Mouse (Mus musculus): ENCODE data around the gene Ifi205.
"Not testable (repeated sequence)": the region's sequence is repeated elsewhere in the genome, so short reads cannot be mapped to it uniquely, and the experiment has no call there.

Ifi205 gene

DNA sequence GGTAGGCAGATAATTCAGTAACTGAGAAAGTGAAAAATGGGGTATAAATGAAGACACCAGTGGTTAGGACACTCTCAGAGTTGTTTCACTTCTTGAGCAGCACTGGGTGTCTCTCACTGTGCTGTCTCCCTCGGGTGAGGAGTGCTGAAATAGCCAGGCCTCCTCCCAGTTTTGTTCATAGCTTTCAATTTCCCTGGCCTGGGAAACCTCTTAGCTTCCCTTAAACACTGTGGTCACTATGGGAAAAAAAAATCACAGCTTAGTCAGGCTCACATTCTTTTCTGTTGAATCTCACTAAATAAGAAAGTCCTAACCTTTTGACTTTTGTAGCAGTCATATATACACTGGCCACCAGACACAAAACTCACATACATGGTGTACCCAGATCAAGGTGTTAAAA, at the start of gene Ifi205:
Gene Ifi205, minus strand, starts transcription at position 113 of the 400 bp plus-strand sequence.
- DNase-seq (ENCODE audit: low read depth, low spot score): no peak

DNA sequence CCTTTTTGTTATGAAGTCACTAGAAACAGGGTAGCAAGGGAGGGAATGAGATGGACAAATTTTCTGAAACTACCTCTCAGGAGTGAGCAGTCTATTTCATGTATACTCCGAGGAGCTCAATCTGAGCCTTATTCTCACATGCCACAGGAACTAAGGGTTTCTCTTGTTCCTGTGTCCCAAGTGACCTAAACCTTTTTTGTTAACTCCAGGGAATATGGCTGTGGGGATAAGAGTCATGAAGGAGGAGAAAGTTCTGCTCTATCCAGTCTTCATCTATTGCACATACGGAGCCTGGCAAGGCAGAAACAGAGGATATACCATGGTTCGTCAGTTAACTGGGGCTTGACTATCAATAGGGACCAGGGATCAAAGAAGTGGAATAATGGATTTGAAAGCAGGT, 34.7 kb upstream of the Ifi205 start, which contains the start of gene Olfr430:
Gene Olfr430, plus strand, starts transcription at position 301 of the 400 bp plus-strand sequence.
- no peak for DNase-seq (ENCODE audit: low read depth, low spot score)

DNA sequence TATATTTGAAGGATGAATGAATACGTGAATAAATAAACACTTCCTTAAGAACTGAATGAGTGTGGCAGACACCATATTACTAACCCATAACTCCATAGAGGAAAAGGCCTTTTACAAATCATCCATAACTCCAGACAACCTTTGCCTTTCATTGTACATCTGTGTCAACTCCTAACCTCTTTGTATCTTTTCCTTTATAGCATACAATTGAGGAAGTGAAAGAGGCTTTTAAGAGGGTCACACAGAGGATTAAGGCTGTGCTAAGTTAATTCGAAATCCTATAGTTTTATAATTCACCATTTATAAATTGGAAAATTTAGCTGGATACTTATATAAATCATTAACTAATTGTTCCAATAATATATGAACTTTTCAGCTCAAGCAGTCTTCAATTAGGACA, 23.6 kb upstream of the Ifi205 start:
- no peak for DNase-seq (ENCODE audit: low read depth, low spot score)

DNA sequence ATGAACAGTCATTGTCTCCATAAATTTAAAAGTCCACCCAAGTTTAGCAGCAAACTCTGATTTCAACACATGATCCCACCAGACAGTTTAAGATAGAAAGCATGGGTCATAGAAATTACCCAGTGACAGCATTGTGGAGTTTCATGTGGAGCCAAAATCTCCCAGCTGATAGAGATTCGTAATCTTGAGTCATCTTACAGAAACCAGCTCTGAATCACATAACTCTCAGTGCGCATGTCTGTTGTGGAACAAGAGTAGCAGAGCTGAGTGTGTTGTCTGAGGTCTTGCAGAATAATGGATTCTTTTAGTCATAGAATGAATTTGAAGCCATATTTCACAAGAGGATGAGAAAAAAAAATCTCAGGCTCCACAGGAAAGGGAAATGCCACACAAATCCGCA, 21.4 kb upstream of the Ifi205 start:
- no peak for DNase-seq (ENCODE audit: low read depth, low spot score)

DNA sequence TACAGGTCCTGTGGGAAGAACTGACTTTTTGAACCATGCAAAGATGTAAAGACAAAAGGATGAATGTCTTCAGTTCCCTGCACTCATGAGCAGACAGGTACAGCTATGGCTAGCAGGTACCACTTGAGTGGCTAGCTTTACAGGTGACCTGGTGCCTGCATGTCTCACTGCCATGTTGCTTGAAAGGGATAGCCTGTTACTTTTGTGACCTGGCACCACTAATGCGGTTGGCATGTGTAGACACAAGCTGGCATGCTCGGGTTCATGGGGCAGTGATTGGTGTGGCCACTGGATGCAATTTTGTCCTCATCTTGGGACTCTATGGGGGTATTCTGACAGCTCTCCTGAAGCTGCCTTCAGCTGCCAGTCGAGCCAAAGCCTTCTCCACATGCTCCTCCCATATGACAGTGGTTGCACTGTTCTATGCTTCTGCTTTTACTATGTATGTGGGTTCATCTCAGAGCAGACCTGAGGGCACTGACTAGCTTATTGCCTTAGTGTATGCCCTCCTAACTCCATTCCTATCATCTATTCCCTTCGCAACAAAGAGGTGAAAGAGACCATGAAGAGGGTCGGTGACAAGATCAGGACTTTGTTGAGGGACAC, 20.4 kb upstream of the Ifi205 start:
- no peak for DNase-seq (ENCODE audit: low read depth, low spot score)

DNA sequence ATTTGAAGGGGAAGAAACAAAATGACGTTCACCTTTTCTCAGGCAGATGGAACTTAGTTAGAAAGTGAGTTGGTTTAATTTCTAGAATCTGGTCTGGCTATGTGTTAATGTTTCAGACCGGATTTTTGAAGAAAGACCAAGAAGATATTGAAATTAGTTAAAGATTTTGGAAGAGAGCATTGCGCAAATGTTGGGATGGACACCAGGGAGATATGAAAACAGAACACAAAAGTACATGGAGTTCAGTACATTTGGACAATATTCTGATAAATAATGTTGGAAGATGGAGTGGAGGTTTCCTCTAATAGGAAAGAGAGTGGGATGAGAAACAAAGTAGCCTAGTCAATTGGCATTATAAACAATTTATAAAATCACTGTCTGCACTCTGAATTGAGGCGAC, 19.9 kb upstream of the Ifi205 start:
- DNase-seq (ENCODE audit: low read depth, low spot score): no peak

DNA sequence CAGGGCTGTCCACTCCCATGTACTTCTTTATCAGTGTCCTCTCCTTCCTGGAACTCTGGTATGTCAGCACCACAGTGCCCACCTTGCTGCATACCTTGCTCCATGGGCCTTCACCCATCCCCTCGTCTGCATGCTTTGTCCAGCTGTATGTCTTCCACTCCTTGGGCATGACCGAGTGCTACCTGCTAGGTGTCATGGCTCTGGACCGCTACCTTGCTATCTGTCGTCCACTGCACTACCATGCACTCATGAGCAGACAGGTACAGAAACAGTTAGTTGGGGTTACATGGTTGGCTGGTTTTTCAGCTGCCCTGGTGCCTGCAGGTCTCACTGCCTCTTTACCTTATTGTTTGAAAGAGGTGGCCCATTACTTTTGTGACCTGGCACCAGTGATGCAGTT, 18.9 kb upstream of the Ifi205 start:
- DNase-seq (ENCODE audit: low read depth, low spot score): no peak

DNA sequence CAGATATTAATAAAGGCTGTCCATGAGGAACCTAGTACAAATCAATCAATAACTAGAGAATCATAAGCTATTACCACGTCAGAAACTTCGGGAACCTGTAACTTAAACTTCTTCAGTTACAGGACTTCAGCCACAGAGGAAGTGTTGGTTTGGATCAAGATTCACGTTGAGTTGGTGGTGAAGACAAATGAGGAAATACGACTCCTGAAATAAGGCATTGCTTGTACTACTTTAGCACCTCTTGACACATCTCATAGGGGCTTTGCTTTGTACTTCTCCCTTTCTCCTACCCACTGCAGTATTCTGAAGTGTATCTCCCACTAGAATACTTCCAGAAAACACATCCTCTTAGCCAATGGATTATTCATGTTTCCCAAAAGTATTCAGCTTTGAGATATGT, 17.7 kb upstream of the Ifi205 start:
- not testable (repeated sequence) for DNase-seq (ENCODE audit: low read depth, low spot score)

DNA sequence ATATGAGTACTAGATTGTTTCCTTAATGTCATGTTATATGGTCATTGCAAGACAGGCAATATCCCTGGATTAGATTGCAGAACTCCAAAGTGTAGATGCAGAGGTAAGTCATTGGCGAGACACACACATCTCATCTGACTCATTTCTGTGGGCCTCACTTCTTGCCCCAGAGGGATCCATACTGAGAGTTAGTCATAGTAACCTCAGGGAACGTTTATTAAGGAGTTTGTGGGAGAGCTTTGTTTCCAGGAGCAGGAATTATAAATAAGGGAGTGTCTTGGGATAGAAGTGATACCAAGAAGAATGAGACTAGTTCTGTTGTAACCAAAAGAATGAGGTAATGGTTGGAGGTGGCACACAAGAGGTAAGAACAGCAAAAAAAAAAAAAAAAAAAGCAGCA, 17.3 kb upstream of the Ifi205 start, which contains the start of gene Olfr432:
Gene Olfr432, plus strand, starts transcription at position 313 of the 400 bp plus-strand sequence.
- DNase-seq (ENCODE audit: low read depth, low spot score): no peak

DNA sequence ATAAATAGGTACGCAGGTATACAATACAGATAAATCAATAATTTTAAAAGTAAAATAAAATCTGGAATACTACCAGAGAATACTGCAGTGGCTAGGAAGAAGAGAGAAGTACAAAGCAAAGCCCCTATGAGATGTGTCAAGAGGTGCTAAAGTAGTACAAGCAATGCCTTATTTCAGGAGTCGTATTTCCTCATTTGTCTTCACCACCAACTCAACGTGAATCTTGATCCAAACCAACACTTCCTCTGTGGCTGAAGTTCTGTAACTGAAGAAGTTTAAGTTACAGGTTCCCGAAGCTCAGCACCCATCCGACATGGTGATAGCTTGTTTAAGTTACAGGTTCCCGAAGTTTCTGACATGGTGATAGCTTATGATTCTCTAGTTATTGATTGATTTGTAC, 16.6 kb upstream of the Ifi205 start:
- not testable (repeated sequence) for DNase-seq (ENCODE audit: low read depth, low spot score)

DNA sequence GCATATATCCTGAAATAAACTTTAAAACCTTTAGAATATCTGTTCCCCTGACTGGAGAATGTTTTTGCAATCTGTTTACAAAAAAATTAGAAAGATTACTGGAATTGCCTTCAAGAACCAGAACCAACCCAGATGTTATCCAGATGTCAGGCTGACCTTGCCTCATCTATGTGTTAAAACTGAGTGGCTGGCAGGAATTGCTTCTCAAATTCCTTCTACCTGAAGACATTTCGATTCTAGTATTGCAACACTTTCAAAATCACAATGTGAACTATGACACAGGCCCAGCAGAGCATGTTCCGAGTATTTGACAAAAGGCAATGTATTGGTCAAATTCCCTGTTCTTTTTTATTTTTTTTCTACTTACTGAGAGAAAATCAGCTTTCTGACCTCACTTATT, 12.8 kb upstream of the Ifi205 start:
- no peak for DNase-seq (ENCODE audit: low read depth, low spot score)

DNA sequence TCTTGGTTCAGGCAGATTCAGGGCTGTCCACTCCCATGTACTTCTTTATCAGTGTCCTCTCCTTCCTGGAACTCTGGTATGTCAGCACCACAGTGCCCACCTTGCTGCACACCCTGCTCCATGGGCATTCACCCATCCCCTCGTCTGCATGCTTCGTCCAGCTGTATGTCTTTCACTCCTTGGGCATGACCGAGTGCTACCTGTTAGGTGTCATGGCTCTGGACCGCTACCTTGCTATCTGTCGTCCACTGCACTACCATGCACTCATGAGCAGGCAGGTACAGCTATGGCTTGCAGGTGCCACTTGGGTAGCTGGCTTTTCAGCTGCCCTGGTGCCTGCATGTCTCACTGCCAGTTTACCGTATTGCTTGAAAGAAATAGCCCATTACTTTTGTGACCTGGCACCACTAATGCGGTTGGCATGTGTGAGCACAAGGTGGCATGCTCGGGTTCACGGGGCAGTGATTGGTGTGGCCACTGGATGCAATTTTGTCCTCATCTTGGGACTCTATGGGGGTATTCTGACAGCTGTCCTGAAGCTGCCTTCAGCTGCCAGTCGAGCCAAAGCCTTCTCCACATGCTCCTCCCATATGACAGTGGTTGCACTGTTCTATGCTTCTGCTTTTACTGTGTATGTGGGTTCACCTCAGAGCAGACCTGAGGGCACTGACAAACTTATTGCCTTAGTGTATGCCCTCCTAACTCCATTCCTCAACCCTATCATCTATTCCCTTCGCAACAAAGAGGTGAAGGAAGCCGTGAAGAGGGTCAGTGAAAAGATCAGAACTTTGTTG, 10.7 kb upstream of the Ifi205 start:
- DNase-seq (ENCODE audit: low read depth, low spot score): not testable (repeated sequence)

DNA sequence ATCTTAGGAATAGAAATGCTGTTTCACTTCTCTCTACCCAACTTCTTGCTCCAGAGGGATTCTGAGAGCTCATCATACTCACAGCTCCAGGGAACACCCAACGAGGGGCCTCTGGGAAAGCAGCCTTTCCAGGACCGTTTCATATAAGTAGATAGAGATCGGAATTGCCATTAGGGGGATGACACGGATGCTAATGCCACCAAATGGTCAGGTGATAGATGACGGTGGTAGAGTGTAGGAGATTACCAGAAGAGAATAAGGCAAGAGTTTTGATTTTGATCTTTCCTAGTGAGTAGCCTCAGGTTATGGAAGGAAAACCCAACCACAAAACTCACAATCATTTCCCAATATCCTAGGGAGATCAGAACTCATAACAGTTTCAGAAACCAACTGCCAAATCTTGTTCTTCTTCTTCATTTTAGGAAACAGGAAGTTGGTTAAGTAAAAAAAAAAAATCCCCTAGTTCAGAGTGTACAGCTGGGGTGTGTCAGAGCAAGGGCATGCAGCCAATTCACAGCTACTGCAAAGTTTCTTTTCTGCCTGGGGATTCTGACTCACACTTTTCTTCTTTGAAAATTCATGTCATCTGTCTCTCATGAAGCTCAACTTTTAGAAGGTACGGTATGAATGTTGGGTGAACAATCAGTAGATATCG, 9.0 kb upstream of the Ifi205 start, which contains the start of gene Olfr433:
Gene Olfr433, plus strand, starts transcription at position 183 of the 655 bp plus-strand sequence.
- DNase-seq (ENCODE audit: low read depth, low spot score): peak; percentile 77

DNA sequence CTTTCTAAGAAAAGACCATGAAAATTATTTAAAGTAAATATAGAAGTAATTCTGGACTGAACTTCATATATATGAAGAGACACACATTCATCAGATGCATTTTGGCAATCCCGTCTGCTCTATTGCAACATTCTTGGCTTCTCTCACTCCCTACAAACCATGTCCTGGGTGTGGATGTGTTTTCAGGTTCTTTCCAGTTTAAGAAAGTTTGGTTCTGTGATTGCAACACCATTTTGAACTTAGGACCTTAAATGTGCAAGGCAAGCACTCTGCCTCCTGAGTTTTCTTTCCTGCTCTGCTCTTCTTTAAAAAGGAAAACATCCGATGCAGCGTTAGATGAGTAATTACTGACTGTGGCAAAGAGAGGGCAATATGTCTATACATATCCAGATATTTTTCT, 6.9 kb upstream of the Ifi205 start:
- DNase-seq (ENCODE audit: low read depth, low spot score): no peak

DNA sequence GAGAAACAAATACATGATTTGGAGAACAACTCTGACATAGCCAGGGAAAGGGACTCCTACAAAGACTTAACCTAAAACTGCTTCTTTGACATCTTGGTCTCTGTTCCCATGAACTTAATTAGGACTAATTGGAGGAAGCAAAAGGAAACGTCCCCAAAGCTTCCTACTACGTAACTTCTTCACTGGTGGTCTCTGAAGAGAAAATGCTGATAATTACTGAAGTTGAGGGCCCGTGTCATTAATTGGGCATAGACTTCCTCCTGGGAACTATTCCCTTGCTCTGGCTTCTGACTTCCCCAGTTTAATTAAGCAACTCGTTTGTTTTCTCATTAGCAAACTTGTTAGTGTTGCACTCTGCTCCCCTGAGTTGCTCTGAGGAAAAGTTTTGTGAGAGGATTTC, 4.2 kb upstream of the Ifi205 start:
- DNase-seq (ENCODE audit: low read depth, low spot score): no peak

DNA sequence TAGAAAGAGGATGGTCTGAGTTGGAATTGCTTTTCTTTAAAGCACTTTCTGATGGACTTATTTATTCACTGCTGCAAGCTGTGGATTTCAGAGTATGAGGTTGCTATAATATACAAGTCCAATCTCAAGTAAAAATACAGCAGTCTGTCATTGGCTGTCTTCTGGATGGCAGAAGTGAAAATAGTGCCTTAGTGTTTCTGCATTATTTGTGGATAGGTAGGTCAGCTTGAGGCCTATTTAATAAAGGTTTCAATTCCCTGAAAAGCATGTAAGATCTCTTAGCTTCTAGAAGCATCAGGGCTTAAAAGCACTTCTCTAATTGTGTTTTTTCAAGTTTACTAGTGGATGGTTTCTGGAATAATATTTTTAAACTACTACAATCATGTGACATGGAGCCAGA, 24.6 kb downstream of the Ifi205 start:
- not testable (repeated sequence) for DNase-seq (ENCODE audit: low read depth, low spot score)

DNA sequence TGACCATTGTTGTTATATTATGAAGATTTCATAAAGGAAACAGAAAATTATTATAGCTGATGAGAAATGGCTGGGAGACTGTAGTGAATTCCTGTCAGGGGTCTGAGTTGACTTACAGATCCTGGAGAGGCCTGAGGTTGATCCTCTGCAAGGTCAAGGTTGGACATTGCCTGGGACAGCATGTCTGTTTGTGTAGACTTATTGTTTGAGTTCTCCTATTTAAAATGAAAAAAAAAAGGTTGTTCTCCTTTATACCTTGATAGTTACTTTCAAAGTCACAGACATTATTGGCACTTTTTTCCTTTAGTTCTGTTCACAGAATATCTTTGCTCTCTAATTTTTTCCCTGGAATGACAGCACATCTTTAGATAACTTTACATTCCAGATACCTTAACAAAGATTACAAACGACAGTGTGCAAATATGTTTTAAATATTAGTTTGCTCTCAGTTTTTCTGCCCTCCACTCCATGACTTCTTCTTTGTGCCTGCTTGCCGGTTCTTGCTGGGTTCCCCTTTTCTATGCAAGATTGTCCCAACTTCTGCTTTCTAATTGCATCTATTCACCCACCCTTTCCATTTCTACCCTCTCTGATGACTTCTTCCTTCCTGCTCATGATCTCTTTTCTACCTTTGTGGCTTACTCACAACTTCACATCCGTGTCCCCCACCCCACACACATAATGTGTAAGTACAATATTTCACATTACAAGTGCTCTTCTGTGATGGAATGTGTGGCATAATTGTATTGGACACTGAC, 27.1 kb downstream of the Ifi205 start:
- DNase-seq (ENCODE audit: low read depth, low spot score): not testable (repeated sequence)

DNA sequence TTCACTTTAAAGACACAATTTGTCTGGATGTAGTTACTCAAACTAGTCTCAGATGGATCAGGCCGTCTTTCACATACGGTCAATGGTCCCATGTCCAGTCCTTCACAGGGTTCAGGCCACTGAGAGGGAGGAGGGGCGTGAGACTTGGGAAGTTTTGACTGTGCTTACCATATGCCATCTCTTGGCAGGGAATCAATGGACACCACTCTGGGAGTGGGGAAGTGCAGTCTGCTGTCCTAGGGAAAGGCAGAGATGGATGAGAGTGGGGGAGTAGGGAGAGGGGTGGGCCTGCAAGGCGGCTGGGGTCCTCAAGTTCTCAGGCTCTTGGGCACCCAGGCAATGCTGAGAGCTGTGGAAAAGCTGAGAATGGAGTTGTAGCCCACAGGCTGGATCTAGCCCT, 36.6 kb downstream of the Ifi205 start:
- DNase-seq (ENCODE audit: low read depth, low spot score): no peak

DNA sequence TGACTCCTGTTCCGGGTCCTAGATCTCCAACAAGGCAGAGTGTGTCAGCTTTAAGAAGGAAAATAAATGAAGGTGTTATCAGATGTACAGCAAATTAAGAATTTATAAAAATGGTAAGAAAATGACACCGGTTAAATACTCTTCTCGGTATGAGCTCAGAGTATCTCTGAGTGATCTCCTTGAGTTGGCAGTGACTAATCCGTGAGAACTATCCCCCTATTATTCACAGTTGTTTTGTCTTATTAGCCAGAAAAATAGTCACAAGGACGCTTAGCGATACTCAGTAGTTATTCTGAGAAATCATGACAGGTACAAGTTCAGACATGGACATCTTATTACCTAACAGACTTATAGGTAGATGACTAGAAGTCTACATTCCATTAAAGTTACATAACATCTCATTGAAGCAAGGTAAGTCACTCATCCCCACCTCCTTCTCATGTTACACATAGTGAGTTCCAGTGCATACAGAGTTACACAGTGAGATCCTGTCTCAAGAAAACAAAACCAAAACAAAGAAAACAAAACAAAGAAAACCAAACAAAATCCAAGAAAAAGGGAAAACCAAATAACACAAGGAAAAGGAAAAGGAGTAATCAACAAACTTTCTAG, 48.8 kb downstream of the Ifi205 start, which contains the start of gene Ifi202b:
Gene Ifi202b, minus strand, starts transcription at position 51 of the 612 bp plus-strand sequence.
- not testable (repeated sequence) for DNase-seq (ENCODE audit: low read depth, low spot score)

DNA sequence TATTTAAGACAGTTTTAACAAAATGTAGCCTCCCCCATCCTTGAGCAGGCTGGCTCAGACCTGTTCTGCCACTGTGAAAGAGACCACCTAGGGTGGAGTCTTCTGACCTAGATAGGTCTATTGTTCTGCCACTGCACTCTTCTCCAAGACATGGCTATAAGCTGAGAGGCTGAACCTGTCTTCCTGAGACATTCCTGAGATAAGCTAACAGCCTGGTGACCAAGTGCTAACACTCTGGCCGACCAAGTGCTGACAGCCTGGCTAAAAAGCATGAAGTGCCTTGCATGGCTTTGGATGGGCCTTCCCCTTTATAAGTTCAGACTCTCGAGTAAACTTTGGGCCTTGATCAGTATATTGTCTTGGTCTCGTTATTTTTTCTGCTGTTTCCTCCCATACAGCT, 50.6 kb downstream of the Ifi205 start:
- not testable (repeated sequence) for DNase-seq (ENCODE audit: low read depth, low spot score)

DNA sequence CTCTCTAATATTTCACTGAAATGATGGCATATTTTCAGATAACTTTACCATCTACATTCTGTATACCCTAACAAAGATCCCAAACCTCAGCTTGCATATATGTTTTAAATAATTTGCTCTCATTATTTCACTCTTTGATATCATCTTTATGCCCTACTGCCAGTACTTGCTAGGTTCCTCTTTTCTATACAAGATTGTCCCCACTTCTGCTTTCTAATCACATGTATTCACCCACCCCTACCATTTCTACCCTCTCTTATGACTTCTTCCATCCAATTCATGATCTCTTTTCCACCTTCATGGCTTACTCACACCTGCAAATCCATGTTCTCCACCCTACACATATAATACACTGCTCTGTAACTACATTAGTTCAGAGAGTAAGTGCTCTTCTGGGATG, 54.0 kb downstream of the Ifi205 start:
- DNase-seq (ENCODE audit: low read depth, low spot score): peak; percentile 58

All from A20 (cell line).